Mouse (Mus musculus) lung, postnatal 36 days (tissue): Measurements from ENCODE around the gene Lsm2.
"Not testable (repeated sequence)": the region's sequence is repeated elsewhere in the genome, so short reads cannot be mapped to it uniquely, and the experiment has no call there.

Source experiments
- DNase-seq: peaks from one replicate; pipeline ENCODE4 v3.0.0; 2022; ENCODE audit warnings: mixed read lengths

The Lsm2 gene

GRCm38 (mm10) chr17:34995192-34995591 is 13.5 kb downstream of the Lsm2 start:
- DNase-seq, result not testable (repeated sequence)

GRCm38 (mm10) chr17:34995927-34996326 is 14.3 kb downstream of the Lsm2 start:
- DNase-seq, result not testable (repeated sequence)

- no peak for DNase-seq
Observed at GRCm38 (mm10) chr17:34996411-34997141, 14.9 kb downstream of the Lsm2 start.

GRCm38 (mm10) chr17:34997142-34997483 is 15.5 kb downstream of the Lsm2 start:
- no peak for DNase-seq

- DNase-seq, result no peak
Observed at GRCm38 (mm10) chr17:34998526-34999430, 17.1 kb downstream of the Lsm2 start.

GRCm38 (mm10) chr17:34999871-35000716 is 18.4 kb downstream of the Lsm2 start:
- DNase-seq, result not testable (repeated sequence)

GRCm38 (mm10) chr17:35000717-35001451 is 19.2 kb downstream of the Lsm2 start, which contains the start of gene Vars:
TSS of gene Vars (plus strand) at chr17:35000987.
- peak; percentile 86 for DNase-seq

- peak; percentile 62 for DNase-seq
Observed at GRCm38 (mm10) chr17:35001452-35002152, 19.9 kb downstream of the Lsm2 start.

- DNase-seq, result no peak
Observed at GRCm38 (mm10) chr17:35002153-35002865, 20.6 kb downstream of the Lsm2 start.

GRCm38 (mm10) chr17:35003022-35003838 is 21.6 kb downstream of the Lsm2 start:
- DNase-seq, result no peak

GRCm38 (mm10) chr17:35004075-35004717 is 22.5 kb downstream of the Lsm2 start:
- no peak for DNase-seq

- no peak for DNase-seq
Observed at GRCm38 (mm10) chr17:35005158-35005557, 23.5 kb downstream of the Lsm2 start.

- DNase-seq, result not testable (repeated sequence)
Observed at GRCm38 (mm10) chr17:35005902-35006301, 24.2 kb downstream of the Lsm2 start.

GRCm38 (mm10) chr17:35007387-35007991 is 25.8 kb downstream of the Lsm2 start:
- no peak for DNase-seq

- no peak for DNase-seq
Observed at GRCm38 (mm10) chr17:35009586-35009985, 27.9 kb downstream of the Lsm2 start.

- no peak for DNase-seq
Observed at GRCm38 (mm10) chr17:35011440-35011839, 29.8 kb downstream of the Lsm2 start.

- DNase-seq, result no peak
Observed at GRCm38 (mm10) chr17:35012430-35012829, 30.8 kb downstream of the Lsm2 start.

GRCm38 (mm10) chr17:35013221-35013620 is 31.6 kb downstream of the Lsm2 start:
- DNase-seq, result no peak

- no peak for DNase-seq
Observed at GRCm38 (mm10) chr17:35015296-35015695, 33.6 kb downstream of the Lsm2 start.
